Mouse (Mus musculus) MEL (cell line): ENCODE measurements around the gene Epha4.

Experiments
- CTCF ChIP-seq, 3 experiments: IDR thresholded peaks in 2 of 3; conservative IDR thresholded peaks in 1 of 3; 2 replicates each; pipeline ENCODE4 v1.5.1; 2011 to 2012; ENCODE audit warnings: low read length in 3 of 3, low read depth in 2 of 3, mild to moderate bottlenecking in 2 of 3, improper control_type of control experiment in 1 of 3, inconsistent platforms in 1 of 3, mixed read lengths in 1 of 3, moderate library complexity in 1 of 3; ENCODE audit not compliant: control insufficient read depth in 1 of 3, insufficient read depth in 1 of 3, poor library complexity in 1 of 3, severe bottlenecking in 1 of 3
- MAX ChIP-seq: IDR thresholded peaks from 2 replicates; pipeline ENCODE4 v1.6.1; 2011; ENCODE audit warnings: low read length, improper control_type of control experiment
- MXI1 ChIP-seq: IDR thresholded peaks from 2 replicates; pipeline ENCODE4 v1.6.1; 2011; ENCODE audit warnings: mild to moderate bottlenecking, low read depth, low read length, improper control_type of control experiment
- NRF1 ChIP-seq: IDR thresholded peaks from 2 replicates; pipeline ENCODE4 v1.6.1; 2014; ENCODE audit warnings: low read depth, mild to moderate bottlenecking, inconsistent platforms, low read length, improper control_type of control experiment, moderate library complexity; ENCODE audit not compliant: poor library complexity, insufficient read depth, severe bottlenecking
- POLR2A ChIP-seq, 2 experiments: IDR thresholded peaks; 2 replicates each; pipeline ENCODE4 v1.6.1; 2011 to 2012; ENCODE audit warnings: low read length in 2 of 2, mild to moderate bottlenecking in 2 of 2, control low read depth in 1 of 2, improper control_type of control experiment in 1 of 2, low read depth in 1 of 2, moderate library complexity in 1 of 2; ENCODE audit not compliant: control insufficient read depth in 1 of 2, insufficient read depth in 1 of 2, poor library complexity in 1 of 2
- TCF12 ChIP-seq: IDR thresholded peaks from 2 replicates; pipeline ENCODE4 v1.6.1; 2014; ENCODE audit warnings: low read depth, mild to moderate bottlenecking, inconsistent platforms, low read length, improper control_type of control experiment, moderate library complexity
- ZC3H11A ChIP-seq: IDR thresholded peaks from 2 replicates; pipeline ENCODE4 v1.6.1; 2012; ENCODE audit warnings: low read depth, mild to moderate bottlenecking, inconsistent platforms, low read length, improper control_type of control experiment

- TF ChIP-seq CTCF (IDR thresholded peaks at IDR 0.05 in 2 of 3, conservative IDR thresholded peaks at IDR 0.05 in 1 of 3; ENCODE audit: control insufficient read depth in 1 of 3, insufficient read depth in 1 of 3, low read depth in 2 of 3, low read length in 3 of 3, poor library complexity in 1 of 3, severe bottlenecking in 1 of 3) (no peak), MXI1 (no peak), NRF1 (no peak), MAX (no peak), TCF12 (no peak), POLR2A (IDR thresholded peaks at IDR 0.05; ENCODE audit: control insufficient read depth in 1 of 2, insufficient read depth in 1 of 2, low read depth in 1 of 2, low read length in 2 of 2, poor library complexity in 1 of 2) (no peak), ZC3H11A (no peak)
Measured at GRCm38 (mm10) chr1:77515651-77515981, 728 bp upstream of the Epha4 start.
